Mouse (Mus musculus) heart, postnatal 10 days (tissue): Measurements from ENCODE around the gene I830077J02Rik. TPM values are rescaled to one million over a fixed set of nuclear protein-coding genes. Genes with fewer than 3 reads are reported as not detected.
"Not testable (repeated sequence)": the region's sequence is repeated elsewhere in the genome, so short reads cannot be mapped to it uniquely, and the experiment has no call there.

Source experiments
- DNase-seq, 2 experiments: peaks; one replicate each; pipeline ENCODE4 v3.0.0; 2021
- intact Hi-C: fragments of 180-260 bp; cut with DNase I; formaldehyde crosslinking; loops from one replicate; pipeline ENCODE4 v1.15.1; 2025
- total RNA-seq, 2 experiments: library from RNA; stranded (reverse); gene quantifications; 2 replicates each; pipeline ENCODE4 v1.2.3; 2021

The I830077J02Rik gene
- total RNA-seq, 2 experiments from 2014 or later, result 0.69 to 1.3 TPM

- intact Hi-C loops, DNase-seq: not testable (repeated sequence)
Observed at GRCm38 (mm10) chr3:105920743-105921142, 11.7 kb downstream of the I830077J02Rik start.

GRCm38 (mm10) chr3:105918355-105918745 is 14.1 kb downstream of the I830077J02Rik start:
- DNase-seq, result no peak
- intact Hi-C loops, result no loop called here

- no peak for DNase-seq
- intact Hi-C loops, result no loop called here
Observed at GRCm38 (mm10) chr3:105917656-105918354, 14.7 kb downstream of the I830077J02Rik start.

GRCm38 (mm10) chr3:105916455-105916854 is 16.0 kb downstream of the I830077J02Rik start:
- DNase-seq, intact Hi-C loops: not testable (repeated sequence)

GRCm38 (mm10) chr3:105915281-105915680 is 17.2 kb downstream of the I830077J02Rik start:
- no peak for DNase-seq
- intact Hi-C loops, result no loop called here

- intact Hi-C loops, result no loop called here
Observed at GRCm38 (mm10) chr3:105913839-105914681, 18.4 kb downstream of the I830077J02Rik start.

GRCm38 (mm10) chr3:105912097-105912880 is 20.2 kb downstream of the I830077J02Rik start:
- intact Hi-C loops, result no loop called here

More at GRCm38 (mm10) chr3:105913839-105914681, 18.4 kb downstream of the I830077J02Rik start:
- DNase-seq, result no peak

GRCm38 (mm10) chr3:105910519-105911190 is 21.8 kb downstream of the I830077J02Rik start:
- no peak for DNase-seq
- intact Hi-C loops, result no loop called here

More at GRCm38 (mm10) chr3:105912097-105912880, 20.2 kb downstream of the I830077J02Rik start:
- DNase-seq, result no peak

GRCm38 (mm10) chr3:105908976-105909375 is 23.5 kb downstream of the I830077J02Rik start:
- DNase-seq, result no peak
- intact Hi-C loops, result no loop called here

GRCm38 (mm10) chr3:105907956-105908655 is 24.4 kb downstream of the I830077J02Rik start:
- intact Hi-C loops, result no loop called here
- no peak for DNase-seq

- intact Hi-C loops, result no loop called here
- DNase-seq, result no peak
Observed at GRCm38 (mm10) chr3:105904721-105905120, 27.7 kb downstream of the I830077J02Rik start.

- intact Hi-C loops, result no loop called here
Observed at GRCm38 (mm10) chr3:105904213-105904612, 28.3 kb downstream of the I830077J02Rik start.

GRCm38 (mm10) chr3:105901468-105901867 is 31.0 kb downstream of the I830077J02Rik start:
- intact Hi-C loops, result no loop called here
- DNase-seq, result no peak

More at GRCm38 (mm10) chr3:105904213-105904612, 28.3 kb downstream of the I830077J02Rik start:
- DNase-seq, result no peak

GRCm38 (mm10) chr3:105900716-105901115 is 31.7 kb downstream of the I830077J02Rik start:
- no peak for DNase-seq
- intact Hi-C loops, result loop anchor here (1.0 kb wide), 1 partner anchor 226 kb away; no protein-coding TSS in a partner anchor

GRCm38 (mm10) chr3:105900266-105900665 is 32.2 kb downstream of the I830077J02Rik start:
- intact Hi-C loops, result loop anchor here (1.0 kb wide), 1 partner anchor 226 kb away; no protein-coding TSS in a partner anchor
- DNase-seq, result no peak

- intact Hi-C loops, result loop anchor here (1.0 to 5.0 kb wide), 2 partner anchors 212 to 225 kb away; partner anchors contain the start of gene Ddx20
- peak; percentile 87 to 91 for DNase-seq
Observed at GRCm38 (mm10) chr3:105899394-105900147, 32.9 kb downstream of the I830077J02Rik start.

GRCm38 (mm10) chr3:105898861-105899260 is 33.6 kb downstream of the I830077J02Rik start:
- intact Hi-C loops, result loop anchor here (5.0 kb wide), 1 partner anchor 212 kb away; the partner anchor contains the start of gene Ddx20

GRCm38 (mm10) chr3:105898325-105898724 is 34.1 kb downstream of the I830077J02Rik start:
- intact Hi-C loops, result loop anchor here (5.0 kb wide), 1 partner anchor 211 kb away; the partner anchor contains the start of gene Ddx20

More at GRCm38 (mm10) chr3:105898861-105899260, 33.6 kb downstream of the I830077J02Rik start:
- DNase-seq, result no peak

More at GRCm38 (mm10) chr3:105898325-105898724, 34.1 kb downstream of the I830077J02Rik start:
- peak in 1 of 2 experiments; percentile 53 for DNase-seq
